Mouse (Mus musculus) brown adipose tissue, adult 24 weeks (tissue): ENCODE data around the gene Iqcf5. TPM values are rescaled to one million over a fixed set of nuclear protein-coding genes. Genes with fewer than 3 reads are reported as not detected.

Experiments
- H3K27ac ChIP-seq: fragments of 200-500 bp; replicated peaks from 2 replicates; pipeline ENCODE4 v1.5.1; 2012; ENCODE audit warnings: low read depth, mild to moderate bottlenecking, low read length
- H3K4me1 ChIP-seq: fragments of 200-500 bp; 2 replicates; pipeline ENCODE4 v1.6.1; 2012; ENCODE audit warnings: low read length, mixed read lengths; ENCODE audit not compliant: control insufficient read depth, insufficient read depth, insufficient read length
- H3K4me3 ChIP-seq: fragments of 200-500 bp; 2 replicates; pipeline ENCODE4 v1.5.1; 2012; ENCODE audit warnings: low read depth, mild to moderate bottlenecking, low read length, moderate library complexity; ENCODE audit not compliant: insufficient read depth
- polyA plus RNA-seq: library from polyadenylated mRNA; stranded (reverse); fragments of >200 nt; gene quantifications from 2 replicates; pipeline ENCODE4 v1.2.4, GENCODE M21; 2012; ENCODE audit not compliant: missing spikeins, insufficient read depth, insufficient read length

Iqcf5 gene
- polyA plus RNA-seq, result not detected in 2 replicates

DNA sequence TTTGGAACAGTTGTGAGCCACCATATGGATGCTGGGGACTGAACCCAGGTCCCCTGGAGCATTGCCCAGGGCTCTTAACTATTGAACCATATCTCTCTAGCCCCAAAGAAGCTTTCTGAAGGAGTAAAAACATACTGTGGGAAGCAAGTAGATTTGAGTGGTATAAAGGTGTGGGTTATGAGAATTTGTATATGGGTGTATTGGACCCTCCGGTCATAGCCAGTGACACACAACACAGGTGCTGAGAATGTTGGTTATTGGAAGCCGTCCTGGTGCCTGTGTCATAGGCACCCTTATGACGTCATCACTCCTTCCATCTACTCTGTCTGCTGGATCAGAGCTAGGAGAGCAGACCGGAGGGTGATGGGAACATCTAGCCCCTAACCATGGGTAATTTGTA, at the start of gene Iqcf5:
Gene Iqcf5, plus strand, starts transcription at position 301 of the 400 bp plus-strand sequence.
- Histone ChIP-seq H3K27ac (no peak within 1 kb of the TSS), H3K4me1 (no peaks in the 10 kb centered on the region), H3K4me3 (no peak within 1 kb of the TSS)

DNA sequence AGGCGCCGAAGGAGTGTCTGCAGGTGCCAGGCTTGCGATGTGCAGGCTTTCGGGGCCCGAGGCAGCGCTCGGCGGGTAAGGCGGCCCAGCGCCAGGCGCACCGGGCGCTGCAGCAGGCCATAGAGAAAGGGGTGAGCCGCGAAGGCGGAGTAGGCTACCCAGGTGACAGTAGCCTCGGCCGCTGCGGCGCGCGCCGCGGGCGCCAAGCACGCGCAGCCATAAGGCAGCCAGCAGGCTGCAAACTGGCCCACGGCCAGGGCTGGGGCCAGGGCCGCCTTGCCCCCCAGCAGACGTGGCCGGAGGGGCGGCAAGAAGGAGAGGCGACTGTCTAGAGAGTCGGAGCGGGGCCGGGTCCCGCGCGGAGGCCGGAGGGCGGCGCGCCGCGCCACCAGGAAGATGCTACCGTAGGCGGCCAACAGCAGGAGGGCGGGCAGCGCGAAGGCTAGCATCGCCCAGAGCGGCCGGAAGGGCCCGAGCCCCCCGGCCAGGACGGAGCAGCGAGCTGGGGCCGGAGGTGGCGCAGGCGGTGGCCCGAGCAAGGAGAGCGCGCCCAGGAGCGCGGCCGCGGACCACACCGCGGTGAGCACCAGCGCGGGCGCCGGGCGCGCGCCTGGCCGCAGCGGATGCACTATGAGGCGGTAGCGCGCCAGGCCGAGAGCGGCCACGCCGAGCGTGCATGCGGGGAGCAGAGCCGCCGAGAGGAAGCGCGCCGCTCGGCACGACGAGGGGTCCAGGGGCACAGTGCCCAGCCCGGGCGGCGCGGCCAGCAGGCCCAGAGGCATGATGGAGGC, 49.4 kb upstream of the Iqcf5 start:
- Histone ChIP-seq H3K4me3 (peak overlapping the region; percentile 75), H3K27ac (no peak overlapping the region), H3K4me1 (no peaks in the 10 kb centered on the region; the same call in 1 of the 2 replicates)

DNA sequence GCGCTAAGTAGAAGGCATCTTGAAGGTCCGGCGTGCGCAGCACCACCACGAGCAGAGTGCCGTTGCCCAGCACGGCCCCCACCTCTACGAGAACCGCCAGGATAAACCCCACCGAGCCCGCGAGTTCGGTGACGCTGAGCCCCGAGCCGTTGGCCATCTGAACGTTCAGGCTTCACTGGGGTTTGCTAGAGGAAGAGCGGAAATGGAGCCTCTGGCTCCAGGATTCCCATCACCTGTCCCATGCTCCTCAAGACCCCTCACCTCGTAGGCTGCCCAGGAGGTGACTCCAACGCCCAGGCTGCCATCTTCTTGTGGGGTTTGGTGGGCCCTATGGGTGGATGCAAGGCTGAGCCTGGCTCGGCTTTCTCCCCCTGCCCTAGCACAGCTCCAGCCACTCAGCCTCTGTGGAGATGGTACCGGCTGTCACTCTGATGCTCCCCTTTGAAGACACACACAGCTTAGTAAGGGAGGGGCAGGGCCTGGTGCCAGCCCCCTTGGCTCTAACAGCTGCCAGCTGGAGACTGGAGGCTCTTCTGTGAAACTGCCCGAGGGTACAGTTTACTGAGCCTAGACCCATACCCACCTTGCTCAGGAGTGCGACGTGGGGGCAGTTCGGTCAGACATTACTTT, 48.7 kb upstream of the Iqcf5 start, which contains the start of gene Gpr62:
Gene Gpr62, minus strand, starts transcription at position 368 of the 630 bp plus-strand sequence.
- Histone ChIP-seq H3K27ac (no peak within 1 kb of the TSS), H3K4me3 (peak within 1 kb of the TSS; percentile 75), H3K4me1 (no peaks in the 10 kb centered on the region; the same call in 1 of the 2 replicates)

DNA sequence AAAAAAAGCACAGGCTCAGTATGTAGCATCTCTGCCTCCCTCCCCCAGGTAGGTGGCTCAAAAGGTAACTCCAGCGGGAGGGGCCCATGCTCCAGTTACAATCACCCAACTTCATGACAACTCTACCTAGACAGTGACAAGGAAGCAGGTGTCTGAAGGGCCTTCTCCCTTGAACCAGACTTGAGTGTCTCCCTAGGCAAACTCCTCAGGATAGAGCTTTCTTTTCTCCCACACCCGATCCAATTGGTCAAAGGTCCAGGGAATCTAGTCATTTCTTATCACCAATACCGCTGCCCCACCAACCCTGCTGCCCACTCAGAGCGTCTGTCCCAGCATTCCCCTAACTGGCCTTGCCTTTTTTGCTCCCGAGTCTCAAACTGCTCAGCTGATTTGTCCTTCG, 47.7 kb upstream of the Iqcf5 start:
- H3K4me3 ChIP-seq, result no peak overlapping the region
- no peak overlapping the region for H3K27ac ChIP-seq
- no peaks in the 10 kb centered on the region; the same call in 1 of the 2 replicates for H3K4me1 ChIP-seq

DNA sequence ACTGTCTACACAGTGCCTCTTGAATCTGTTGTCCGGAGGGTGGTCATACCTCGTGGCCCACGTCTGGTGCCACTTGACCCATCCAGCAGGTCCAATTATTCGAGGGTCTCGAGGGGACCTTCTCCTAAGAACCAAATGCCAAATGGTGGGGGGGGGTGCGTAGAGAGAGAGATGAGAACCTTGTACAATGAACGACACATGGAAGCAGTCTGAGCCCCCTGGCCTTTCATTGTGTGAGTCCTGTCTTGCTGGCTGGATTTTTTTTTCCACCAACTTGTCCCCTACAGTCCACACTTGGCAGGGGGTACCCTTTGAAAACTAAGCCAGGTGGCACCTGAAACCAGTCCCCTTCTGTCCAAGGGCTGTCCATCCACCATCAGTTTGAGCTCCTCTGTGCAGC, 46.6 kb upstream of the Iqcf5 start:
- Histone ChIP-seq H3K4me1 (no peaks in the 10 kb centered on the region; the same call in 1 of the 2 replicates), H3K4me3 (no peak overlapping the region), H3K27ac (no peak overlapping the region)

DNA sequence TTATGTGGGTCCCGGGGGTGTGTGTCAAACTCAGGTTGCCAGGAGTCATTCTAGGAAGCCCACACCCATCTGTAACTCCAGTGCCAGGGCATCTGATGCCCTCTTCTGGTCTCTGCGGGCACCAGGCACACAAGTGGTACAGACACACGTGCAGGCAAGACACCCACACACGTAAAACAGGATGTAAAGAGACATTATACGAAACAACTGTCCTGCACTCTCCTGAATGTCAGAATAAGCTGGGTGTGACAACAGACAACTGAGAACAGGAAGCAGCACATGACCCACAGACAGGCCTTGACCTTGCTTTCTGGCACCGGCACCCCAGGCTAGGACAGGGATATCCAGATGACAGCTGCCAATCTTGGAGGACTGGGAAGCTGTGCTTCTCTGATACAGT, 45.1 kb upstream of the Iqcf5 start:
- H3K4me3 ChIP-seq, result no peak overlapping the region
- H3K27ac ChIP-seq, result no peak overlapping the region
- H3K4me1 ChIP-seq, result no peaks in the 10 kb centered on the region; the same call in none of the 2 replicates

DNA sequence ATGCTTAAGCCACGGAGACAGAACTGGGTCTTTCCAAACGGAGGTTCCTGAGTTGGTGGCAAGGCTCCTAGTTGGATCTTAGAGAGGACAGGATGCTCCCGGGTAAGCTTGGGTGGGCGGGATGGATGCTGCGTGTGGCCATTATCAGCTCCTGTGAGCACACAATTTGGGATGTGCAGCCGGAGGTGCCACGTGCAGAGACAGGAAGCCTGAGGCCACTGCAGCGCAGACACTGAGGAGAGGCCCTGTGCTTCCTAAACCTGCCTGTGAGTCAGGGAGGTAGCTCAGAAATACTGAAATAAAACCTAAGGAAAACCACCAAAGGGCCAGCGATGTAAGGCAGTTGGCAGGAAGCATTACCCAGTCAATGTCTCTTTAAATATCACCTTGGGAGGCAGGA, 44.6 kb upstream of the Iqcf5 start:
- no peak overlapping the region for H3K27ac ChIP-seq
- no peak overlapping the region for H3K4me3 ChIP-seq
- H3K4me1 ChIP-seq, result no peaks in the 10 kb centered on the region; the same call in none of the 2 replicates

GRCm38 (mm10) chr9:106470991-106471750, 43.2 kb upstream of the Iqcf5 start:
- Histone ChIP-seq H3K4me1 (peaks cover 4% of the 10 kb centered on the region), H3K27ac (peak overlapping the region; percentile 24; the same call in 1 of the 2 replicates), H3K4me3 (peak overlapping the region; percentile 13; the same call in 1 of the 2 replicates)

DNA sequence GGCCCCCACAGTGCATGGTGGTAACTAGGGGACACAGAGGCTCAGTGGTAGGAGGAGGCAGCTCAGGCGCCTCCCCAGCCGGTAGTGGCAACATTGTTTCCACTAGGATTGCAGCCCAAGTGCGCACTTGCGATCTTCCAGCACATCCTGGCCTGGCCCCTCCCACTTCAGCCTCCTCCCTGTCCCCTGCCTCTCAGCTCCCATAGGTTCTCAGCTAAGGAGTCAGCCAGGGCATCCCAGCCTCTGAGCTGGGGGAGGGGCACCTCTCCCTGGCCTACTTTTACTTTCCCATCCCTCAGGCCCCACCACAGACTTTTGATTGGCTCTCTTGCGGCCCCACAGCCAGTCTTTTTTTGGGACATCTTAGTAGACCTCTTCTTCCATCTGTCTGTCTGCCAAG, 42.5 kb upstream of the Iqcf5 start:
- peak overlapping the region; percentile 13; the same call in 1 of the 2 replicates for H3K4me3 ChIP-seq
- H3K27ac ChIP-seq, result peak overlapping the region; percentile 60
- peaks cover 4% of the 10 kb centered on the region for H3K4me1 ChIP-seq

DNA sequence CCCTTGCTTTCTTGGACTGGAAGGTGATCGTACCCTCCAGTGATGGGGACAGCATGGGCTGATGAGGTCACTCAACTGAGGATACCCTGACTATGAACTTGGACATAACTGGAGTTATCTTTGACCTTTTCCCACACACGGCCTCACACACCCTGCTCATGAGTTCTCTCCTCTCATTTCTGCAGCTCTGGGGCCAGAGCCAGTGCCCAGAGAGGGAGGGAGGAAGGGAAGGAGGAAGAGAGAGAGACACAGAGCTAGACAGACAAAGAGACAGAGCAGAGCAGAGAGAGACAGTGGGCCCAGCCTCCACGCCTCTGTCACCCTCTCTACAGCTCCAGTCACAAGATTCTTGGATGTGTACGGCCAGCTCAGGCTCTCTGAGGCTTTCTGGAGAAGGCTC, 42.1 kb upstream of the Iqcf5 start:
- H3K4me3 ChIP-seq, result no peak overlapping the region
- peak overlapping the region; percentile 60 for H3K27ac ChIP-seq
- peaks cover 4% of the 10 kb centered on the region for H3K4me1 ChIP-seq

- Histone ChIP-seq H3K4me1 (peaks cover 9% of the 10 kb centered on the region), H3K27ac (no peak overlapping the region), H3K4me3 (no peak overlapping the region)
These were observed 41.2 kb upstream of the Iqcf5 start for GRCm38 (mm10) chr9:106473081-106473752.

GRCm38 (mm10) chr9:106473753-106474105, 40.6 kb upstream of the Iqcf5 start:
- H3K4me1 ChIP-seq, result peaks cover 9% of the 10 kb centered on the region
- no peak overlapping the region for H3K27ac ChIP-seq
- no peak overlapping the region for H3K4me3 ChIP-seq

DNA sequence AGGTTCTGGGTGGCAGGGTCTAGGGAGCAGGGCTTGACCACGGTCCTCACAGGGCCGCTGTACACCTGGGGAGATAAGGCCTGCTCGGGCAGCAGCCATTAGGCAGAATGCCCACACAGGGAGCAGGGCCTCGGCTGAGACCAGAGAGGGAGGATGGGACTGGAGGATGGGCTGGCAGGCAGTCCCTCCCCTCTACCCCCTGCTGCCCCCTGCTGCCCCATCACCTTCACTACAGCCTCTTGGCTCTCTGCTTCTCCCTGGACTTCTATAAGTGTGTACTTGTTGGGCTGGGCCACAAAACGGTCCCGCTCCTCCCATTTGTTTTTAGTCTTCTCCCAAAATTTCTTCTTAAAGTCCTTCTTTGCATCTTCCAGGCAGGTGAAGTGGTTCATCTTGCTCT, 39.9 kb upstream of the Iqcf5 start:
- Histone ChIP-seq H3K4me1 (peaks cover 9% of the 10 kb centered on the region), H3K4me3 (0 out of 2 replicates have a peak overlapping the region, but pooled peaks have one; percentile 16), H3K27ac (no peak overlapping the region)

DNA sequence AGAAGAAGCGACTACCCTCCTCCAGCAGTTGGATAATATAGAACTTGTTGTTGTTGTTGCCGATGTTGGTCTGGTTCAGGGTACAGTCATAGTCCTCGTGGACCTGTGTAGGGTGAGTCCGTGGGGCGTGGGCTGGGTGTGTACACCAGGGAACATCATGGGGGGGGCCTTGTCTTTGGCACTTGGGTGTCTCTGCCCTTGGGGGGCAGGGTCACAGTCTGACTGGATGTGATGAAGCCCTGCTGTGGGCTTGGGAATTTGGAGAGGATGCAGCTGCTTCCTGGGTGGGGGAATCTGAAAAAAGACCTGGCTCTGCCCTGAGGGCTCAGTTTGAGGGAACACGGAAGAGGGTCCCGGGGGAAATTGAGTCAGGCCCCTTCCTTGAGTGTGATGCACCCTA, 39.3 kb upstream of the Iqcf5 start:
- Histone ChIP-seq H3K4me3 (peak overlapping the region; percentile 70), H3K27ac (peak overlapping the region; percentile 92), H3K4me1 (peaks cover 9% of the 10 kb centered on the region)

DNA sequence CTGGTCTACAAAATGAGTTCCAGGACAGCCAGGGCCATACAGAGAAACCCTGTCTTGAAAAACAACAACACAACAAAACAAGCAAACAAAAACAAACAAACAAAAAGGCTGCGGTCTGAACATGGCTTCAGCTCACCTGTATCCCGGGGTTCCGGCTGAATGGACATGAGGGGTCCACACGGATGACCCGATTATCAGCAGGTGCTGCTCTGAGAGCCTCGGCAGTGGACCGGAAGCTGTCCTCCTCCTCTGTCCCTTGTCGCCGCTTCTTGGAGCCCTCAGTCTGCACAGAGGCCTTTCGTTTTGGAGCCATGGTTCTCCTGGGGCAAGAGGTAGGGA, 38.7 kb upstream of the Iqcf5 start, which contains the start of gene Rrp9:
Gene Rrp9, plus strand, starts transcription at position 301 of the 339 bp plus-strand sequence.
- peaks cover 9% of the 10 kb centered on the region for H3K4me1 ChIP-seq
- peak within 1 kb of the TSS; percentile 70 for H3K4me3 ChIP-seq
- peak within 1 kb of the TSS; percentile 92 for H3K27ac ChIP-seq
